Mouse (Mus musculus) bone marrow macrophage, adult 2 months (primary cell): ENCODE results near the gene Cd52.

Source experiments
- CTCF ChIP-seq: IDR thresholded peaks from 2 replicates; pipeline ENCODE4 v1.5.1; 2012; ENCODE audit warnings: low read depth, mild to moderate bottlenecking, low read length, moderate library complexity
- POLR2A ChIP-seq: IDR thresholded peaks from 2 replicates; pipeline ENCODE4 v1.6.1; 2012; ENCODE audit warnings: mild to moderate bottlenecking, low read depth, low read length, borderline replicate concordance

DNA sequence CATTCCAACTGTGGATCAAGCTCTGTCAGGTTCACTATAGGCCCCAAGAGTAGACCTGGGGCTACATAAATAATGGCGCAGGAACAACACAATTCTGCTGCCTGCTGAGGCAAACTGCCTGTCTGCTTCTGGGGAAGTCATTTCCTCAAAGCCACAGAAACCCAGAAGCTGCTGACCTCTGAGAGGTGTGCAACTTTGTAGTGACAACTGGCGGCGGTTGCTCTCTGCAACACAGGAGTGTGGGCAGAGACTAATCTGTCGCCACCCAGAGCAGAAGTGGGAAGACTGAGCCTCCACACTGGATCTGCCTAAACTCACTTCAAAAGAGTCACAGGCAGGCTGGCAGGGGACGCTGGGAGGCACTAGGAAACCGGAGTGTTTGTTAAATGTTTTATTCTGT is 34.6 kb upstream of the Cd52 start:
- no peak for TF ChIP-seq CTCF
- TF ChIP-seq POLR2A = no peak
